Mouse (Mus musculus) midbrain, postnatal 0 days (tissue): ENCODE measurements around the gene Hist2h4. TPM values are rescaled to one million over a fixed set of nuclear protein-coding genes. Genes with fewer than 3 reads are reported as not detected.
"Not testable (repeated sequence)": the region's sequence is repeated elsewhere in the genome, so short reads cannot be mapped to it uniquely, and the experiment has no call there.

ENCODE experiments used
- ATAC-seq: fragments of 200-750 bp; cut with Nextera tagmentation; 2 replicates; pipeline ENCODE4 v1.8.0; 2017; ENCODE audit warnings: moderate number of reproducible peaks, mild to moderate bottlenecking, moderate TSS enrichment, moderate library complexity; ENCODE audit not compliant: low FRiP score
- DNase-seq: peaks from one replicate; pipeline ENCODE4 v3.0.0-alpha.2; 2015; ENCODE audit warnings: low spot score
- H3K27ac ChIP-seq: fragments of 300-500 bp; sonication (generic); 2 replicates; pipeline ENCODE4 v1.5.1; 2014; ENCODE audit warnings: low read depth, mild to moderate bottlenecking, low read length, mixed read lengths
- H3K27me3 ChIP-seq: fragments of 300-500 bp; sonication (generic); 2 replicates; pipeline ENCODE4 v1.6.1; 2014; ENCODE audit warnings: low read length, control low read depth, mixed read lengths; ENCODE audit not compliant: insufficient read depth
- H3K36me3 ChIP-seq: fragments of 300-500 bp; sonication (generic); 2 replicates; pipeline ENCODE4 v1.6.1; 2014; ENCODE audit warnings: low read length, control low read depth, mixed read lengths; ENCODE audit not compliant: insufficient read depth
- H3K4me1 ChIP-seq: fragments of 300-500 bp; sonication (generic); 2 replicates; pipeline ENCODE4 v1.6.1; 2014; ENCODE audit warnings: mild to moderate bottlenecking, control low read depth, antibody characterized with exemption, low read length, mixed read lengths; ENCODE audit not compliant: insufficient read depth
- H3K4me2 ChIP-seq: fragments of 300-500 bp; sonication (generic); 2 replicates; pipeline ENCODE4 v1.6.1; 2014; ENCODE audit warnings: low read depth, mild to moderate bottlenecking, low read length, mixed read lengths; ENCODE audit not compliant: poor library complexity, severe bottlenecking
- H3K4me3 ChIP-seq: fragments of 300-500 bp; sonication (generic); 2 replicates; pipeline ENCODE4 v1.5.1; 2014; ENCODE audit warnings: low read depth, mild to moderate bottlenecking, low read length, moderate library complexity
- H3K9ac ChIP-seq: fragments of 300-500 bp; sonication (generic); replicated peaks from 2 replicates; pipeline ENCODE4 v1.6.1; 2014; ENCODE audit warnings: mild to moderate bottlenecking, low read length, moderate library complexity, mixed read lengths; ENCODE audit not compliant: poor library complexity, severe bottlenecking
- H3K9me3 ChIP-seq: fragments of 300-500 bp; sonication (generic); 2 replicates; pipeline ENCODE4 v1.6.1; 2016; ENCODE audit warnings: low read length, control low read depth
- CTCF ChIP-seq: IDR thresholded peaks from 2 replicates; pipeline ENCODE4 v1.5.1; 2016; ENCODE audit warnings: antibody characterized with exemption, mild to moderate bottlenecking
- WGBS: fragments of 180-500 bp; shearing (Covaris S2); extraction: QIAGEN DNeasy Blood & Tissue Kit; methylation state at CpG from one replicate; pipeline ENCODE4 v1.1.7; 2014; 5-methylcytosine and 5-hydroxymethylcytosine counted together
- polyA plus RNA-seq: library from polyadenylated mRNA; unstranded; fragments of >200 nt; fragmentation: Nextera tagmentation; extraction: Ambion mirVana; gene quantifications from 2 replicates; pipeline ENCODE4 v1.2.1, GENCODE M21; 2015
- total RNA-seq: library from RNA; depleted of rRNA; stranded (reverse); fragments of >200 nt; gene quantifications from 2 replicates; pipeline ENCODE4 v1.2.3, GENCODE M21; 2014

Hist2h4 gene
- total and polyA plus RNA-seq, 2 experiments from 2014 or later, result 5.3 to 109 TPM

DNA sequence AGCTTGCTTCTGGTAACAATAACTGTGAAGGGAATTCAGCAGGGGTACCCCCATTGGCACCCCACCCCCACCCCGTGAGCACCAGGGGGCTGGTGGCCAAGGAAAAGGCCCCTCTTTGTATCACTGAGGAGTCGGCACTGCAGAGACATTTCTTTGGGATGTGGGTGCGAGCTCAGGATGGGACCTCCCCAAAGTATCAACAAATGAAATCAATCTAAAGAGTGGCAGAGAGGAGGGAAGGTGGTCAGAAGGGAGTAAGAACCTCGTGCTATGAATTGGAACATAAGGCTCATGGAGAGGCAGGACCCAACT lies 14.1 kb downstream of the Hist2h4 start:
- H3K4me3 ChIP-seq, result no peak overlapping the region
- H3K27ac ChIP-seq, result no peak overlapping the region
- H3K27me3 ChIP-seq, result no peaks in the 10 kb centered on the region
- ATAC-seq, result no peak
- no peaks in the 10 kb centered on the region for H3K9me3 ChIP-seq
- 0 out of 2 replicates have a peak, but pooled peaks cover 5% of the 10 kb centered on the region for H3K4me1 ChIP-seq
- WGBS, result 56% methylated on average over 4 of the region's 4 CpGs
- TF ChIP-seq CTCF, result no peak
- H3K9ac ChIP-seq, result no peak overlapping the region
- no peak for DNase-seq
- H3K4me2 ChIP-seq, result no peak overlapping the region
- H3K36me3 ChIP-seq, result no peaks in the 10 kb centered on the region

DNA sequence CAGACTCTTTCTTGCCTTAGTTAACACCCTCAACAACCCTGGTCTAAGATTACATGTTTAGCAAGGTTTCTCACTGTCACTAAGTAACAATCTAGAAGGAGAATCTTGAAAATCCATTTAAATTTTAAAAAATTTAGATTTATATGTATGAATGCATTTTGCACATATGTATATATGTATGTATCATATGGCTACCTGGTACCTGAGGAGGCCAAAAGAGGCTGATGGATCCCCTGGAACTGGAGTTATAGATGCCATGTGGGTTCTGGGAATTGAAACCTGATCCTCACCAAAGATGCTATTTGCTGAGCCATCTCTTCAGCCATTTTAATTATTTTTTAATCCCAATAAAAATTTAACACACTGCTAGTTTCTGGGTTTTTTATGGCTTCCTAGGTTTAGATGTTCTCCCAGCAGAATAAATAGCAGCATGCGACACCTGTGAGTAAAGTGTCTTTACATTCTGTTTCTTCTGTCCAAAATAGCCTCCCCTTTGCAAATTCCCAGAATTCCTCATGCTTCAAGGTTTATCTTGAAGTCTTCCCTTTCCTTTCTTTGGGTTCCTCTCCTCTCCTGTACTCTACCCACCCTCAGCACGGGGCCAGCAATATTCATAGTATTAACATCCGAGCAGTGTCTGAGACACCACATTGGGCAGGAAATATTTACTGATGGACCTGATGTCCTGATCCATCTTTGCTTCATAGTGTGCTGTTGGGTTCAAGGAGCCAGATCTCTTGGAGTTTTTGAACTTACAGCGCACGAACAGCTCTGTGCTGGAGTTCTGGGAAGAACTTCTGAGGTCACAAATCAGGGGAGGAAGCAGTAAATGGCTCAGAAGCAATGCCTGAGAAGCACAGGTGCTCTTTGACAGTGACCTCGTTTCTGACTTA lies 14.7 kb downstream of the Hist2h4 start:
- H3K9me3 ChIP-seq, result no peaks in the 10 kb centered on the region
- DNase-seq (no peak), ATAC-seq (no peak)
- H3K4me2 ChIP-seq, result no peak overlapping the region
- no peaks in the 10 kb centered on the region for H3K27me3 ChIP-seq
- no peak overlapping the region for H3K4me3 ChIP-seq
- no peaks in the 10 kb centered on the region for H3K36me3 ChIP-seq
- no peak for TF ChIP-seq CTCF
- no peak overlapping the region for H3K27ac ChIP-seq
- H3K4me1 ChIP-seq, result 0 out of 2 replicates have a peak, but pooled peaks cover 7% of the 10 kb centered on the region
- no peak overlapping the region for H3K9ac ChIP-seq
- WGBS, result 58% methylated on average over 6 of the region's 6 CpGs

DNA sequence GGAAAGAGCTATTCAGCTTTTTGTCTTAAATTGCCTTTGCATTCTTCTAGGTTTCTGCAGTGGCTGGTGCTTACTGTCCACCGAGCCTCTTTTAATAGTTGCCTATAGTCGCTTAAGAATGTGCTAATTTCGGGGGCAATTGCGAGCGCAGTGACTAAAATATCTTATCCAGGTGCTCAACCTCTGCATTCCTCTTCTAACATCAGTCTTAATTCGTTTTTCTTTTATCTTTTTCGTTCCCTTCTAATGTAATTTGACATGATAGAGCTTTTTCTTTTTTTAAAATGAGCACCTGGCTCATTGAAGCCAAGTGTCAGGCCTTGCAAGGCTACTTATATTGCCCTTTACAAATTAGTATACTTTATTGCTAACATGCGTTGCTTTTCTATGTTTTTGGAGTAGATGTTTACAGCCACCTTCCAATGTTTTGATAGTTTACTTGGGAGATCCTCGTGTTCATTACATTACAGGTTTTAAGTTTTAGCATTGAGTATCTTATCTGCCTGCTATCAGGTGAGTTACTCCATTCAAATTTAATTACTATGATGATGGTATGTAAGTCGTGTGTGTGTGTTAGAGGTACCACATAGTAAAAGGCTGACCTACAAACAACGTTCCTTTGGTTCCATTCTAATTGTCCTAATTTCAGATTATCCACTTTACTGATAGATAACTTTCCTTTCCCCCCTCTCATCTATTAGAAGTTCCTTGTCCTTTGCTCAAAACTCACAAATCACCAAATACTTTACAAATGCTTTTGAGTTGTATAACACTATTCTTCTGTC lies 15.6 kb downstream of the Hist2h4 start:
- Histone ChIP-seq H3K36me3 (no peaks in the 10 kb centered on the region), H3K4me3 (peak overlapping the region; percentile 25; the same call in 1 of the 2 replicates), H3K4me1 (0 out of 2 replicates have a peak, but pooled peaks cover 7% of the 10 kb centered on the region), H3K9me3 (no peaks in the 10 kb centered on the region), H3K9ac (no peak overlapping the region), H3K27ac (no peak overlapping the region), H3K27me3 (no peaks in the 10 kb centered on the region), H3K4me2 (peak overlapping the region; percentile 38)
- ATAC-seq (no peak), DNase-seq (no peak)
- TF ChIP-seq CTCF, result no peak
- 7% methylated on average over 11 of the region's 11 CpGs for WGBS

DNA sequence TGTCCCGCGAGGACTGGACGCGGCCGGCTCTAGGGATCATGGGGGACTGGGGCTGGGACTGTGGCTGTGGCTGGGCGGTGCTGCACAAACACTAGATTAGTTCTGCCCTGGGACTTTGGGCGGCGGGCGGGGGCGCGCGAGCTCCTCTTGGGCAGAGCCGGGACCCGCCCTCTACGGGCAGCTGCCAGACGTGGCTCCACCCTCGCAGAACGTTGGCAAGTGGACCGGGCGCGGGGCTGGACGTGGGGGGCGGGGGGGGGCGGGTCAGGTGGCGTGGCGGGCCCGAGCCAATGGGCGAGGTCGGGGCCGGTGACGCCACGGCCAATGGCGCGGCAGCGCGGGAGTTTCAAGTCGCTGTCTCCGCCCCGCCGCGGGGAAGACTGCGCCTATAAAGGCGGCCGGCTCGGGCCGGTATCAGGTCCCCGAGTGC lies 16.7 kb downstream of the Hist2h4 start, which contains the start of gene Hist2h3c1:
Hist2h3c1 (plus strand) TSS at position 259 of the 430 bp plus-strand sequence.
- H3K4me1 ChIP-seq, H3K9ac ChIP-seq, DNase-seq, H3K36me3 ChIP-seq, H3K27me3 ChIP-seq, H3K27ac ChIP-seq, H3K9me3 ChIP-seq: not testable (repeated sequence)
- no CpG with 5 or more reads among the region's 47 CpGs for WGBS
- ATAC-seq, result peak; percentile 90
- Histone ChIP-seq H3K4me2 (peak within 1 kb of the TSS; percentile 38), H3K4me3 (peak within 1 kb of the TSS; percentile 25; the same call in 1 of the 2 replicates)

DNA sequence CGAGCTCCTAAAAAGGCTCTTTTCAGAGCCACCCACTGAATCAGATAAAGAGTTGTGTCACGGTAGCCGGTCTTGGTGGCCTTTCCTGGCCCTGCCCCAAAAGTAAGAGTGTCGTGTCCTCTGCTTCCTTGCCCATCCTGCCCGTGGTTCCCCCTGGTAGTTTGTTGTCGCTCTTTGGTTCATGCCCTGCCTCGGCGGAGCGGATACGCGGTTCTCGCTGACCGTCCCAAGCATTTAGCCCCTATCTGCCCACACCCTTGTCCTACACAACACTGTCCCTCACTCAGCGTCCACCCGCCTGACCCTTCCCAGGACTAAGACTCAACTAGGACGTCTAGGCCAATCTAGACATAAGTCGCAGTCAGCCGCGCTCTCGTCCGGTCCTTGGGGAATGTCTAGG lies 17.1 kb downstream of the Hist2h4 start:
- H3K9me3 ChIP-seq, H3K36me3 ChIP-seq, H3K27ac ChIP-seq, H3K4me2 ChIP-seq, DNase-seq, H3K4me1 ChIP-seq, H3K9ac ChIP-seq, H3K27me3 ChIP-seq: not testable (repeated sequence)
- H3K4me3 ChIP-seq, result peak overlapping the region; percentile 23; the same call in 1 of the 2 replicates
- 0% methylated on average over 9 of the region's 21 CpGs for WGBS
- peak; percentile 6; the same call in 1 of the 2 replicates for ATAC-seq

DNA sequence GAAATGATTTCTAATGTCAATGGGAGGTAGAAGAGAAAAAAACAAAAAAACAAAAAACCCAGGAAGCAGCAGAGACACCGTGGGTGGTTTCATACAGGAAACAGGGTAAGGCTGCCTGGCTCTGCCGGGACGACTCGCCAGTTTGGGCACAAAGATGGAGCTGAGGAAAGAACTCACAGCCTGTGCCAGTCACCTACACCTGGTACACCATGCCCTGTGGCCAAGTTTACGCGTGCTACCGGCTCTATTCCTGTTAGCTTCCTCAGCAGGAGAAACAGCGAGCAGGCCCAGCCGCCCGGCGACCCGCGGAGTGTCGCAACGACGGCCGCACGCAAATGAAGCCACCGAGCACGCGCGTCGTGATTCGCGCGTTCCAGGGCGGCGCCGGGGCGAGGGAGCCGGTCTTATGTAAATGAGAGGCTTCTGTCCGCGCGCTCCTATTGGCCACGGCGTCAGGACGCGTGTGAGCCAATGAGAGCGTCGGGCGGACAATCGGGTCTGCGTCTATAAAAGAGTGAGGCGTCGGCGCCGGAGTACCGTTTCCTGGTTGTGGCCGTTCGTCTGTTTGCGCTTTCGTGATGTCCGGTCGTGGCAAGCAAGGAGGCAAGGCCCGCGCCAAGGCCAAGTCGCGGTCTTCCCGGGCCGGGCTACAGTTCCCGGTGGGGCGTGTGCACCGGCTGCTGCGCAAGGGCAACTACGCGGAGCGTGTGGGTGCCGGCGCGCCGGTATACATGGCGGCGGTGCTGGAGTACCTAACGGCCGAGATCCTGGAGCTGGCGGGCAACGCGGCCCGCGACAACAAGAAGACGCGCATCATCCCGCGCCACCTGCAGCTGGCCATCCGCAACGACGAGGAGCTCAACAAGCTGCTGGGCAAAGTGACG lies 17.9 kb downstream of the Hist2h4 start, which contains the start of gene Hist2h2aa1:
Hist2h2aa1 (plus strand) TSS at position 495 of the 884 bp plus-strand sequence.
- peak; percentile 92 for ATAC-seq
- H3K9me3 ChIP-seq, H3K4me1 ChIP-seq, H3K27me3 ChIP-seq, H3K36me3 ChIP-seq: not testable (repeated sequence)
- Histone ChIP-seq H3K27ac (peak within 1 kb of the TSS; percentile 95), H3K9ac (peak within 1 kb of the TSS; percentile 77), H3K4me2 (peak within 1 kb of the TSS; percentile 52), H3K4me3 (peak within 1 kb of the TSS; percentile 42)
- DNase-seq, result peak; percentile 62
- WGBS, result under 1% methylated on average over 25 of the region's 88 CpGs
